Mouse (Mus musculus) liver, adult 2 months (tissue): Measurements from ENCODE around the gene Cyp2u1.

Experiments used
- CTCF ChIP-seq: fragments of 200-500 bp; IDR thresholded peaks from 2 replicates; pipeline ENCODE4 v1.5.1; 2011; ENCODE audit warnings: low read depth, low read length, control low read depth
- POLR2A ChIP-seq: fragments of 200-500 bp; IDR thresholded peaks from 2 replicates; pipeline ENCODE4 v1.6.1; 2011; ENCODE audit warnings: low read length, control low read depth; ENCODE audit not compliant: insufficient read depth; ENCODE audit errors: extremely low read depth

DNA sequence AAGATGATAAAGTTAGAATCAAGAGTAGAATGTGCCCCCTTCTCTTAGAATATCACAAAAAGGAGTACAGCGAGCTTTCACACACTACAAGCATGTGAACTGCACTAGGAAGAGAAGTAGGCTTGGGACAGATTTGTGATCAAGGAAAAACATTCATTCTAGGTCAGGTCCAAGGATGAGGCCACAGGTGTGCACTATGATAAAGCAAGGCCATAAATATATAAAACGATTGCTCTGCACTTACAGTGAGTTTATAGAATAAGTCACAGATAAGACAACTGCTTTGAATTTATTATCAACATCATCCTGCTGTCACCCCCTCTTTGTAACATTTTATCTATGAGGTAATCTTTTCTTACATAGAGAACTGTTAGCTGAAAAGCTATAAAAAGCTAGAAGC is 10.7 kb downstream of the Cyp2u1 start:
- TF ChIP-seq CTCF (no peak), POLR2A (no peak)
